Mouse (Mus musculus) hindbrain, embryonic 12.5 days (tissue): ENCODE measurements at regions not wholly inside any gene's neighbourhood (a gene's known extent, or its start where the extent isn't known, plus 50 kb on each side); places are given as distances from the start of the nearest gene placed in this dataset.

Experiments used
- ATAC-seq: fragments of 200-750 bp; cut with Nextera tagmentation; 2 replicates; pipeline ENCODE4 v1.8.0; 2017; ENCODE audit warnings: moderate TSS enrichment; ENCODE audit not compliant: low FRiP score
- H3K27ac ChIP-seq: fragments of 300-500 bp; sonication (generic); 2 replicates; pipeline ENCODE4 v1.5.1; 2016; ENCODE audit warnings: mild to moderate bottlenecking
- H3K27me3 ChIP-seq: fragments of 300-500 bp; sonication (generic); 2 replicates; pipeline ENCODE4 v1.6.1; 2016; ENCODE audit warnings: mild to moderate bottlenecking
- H3K36me3 ChIP-seq: fragments of 300-500 bp; sonication (generic); 2 replicates; pipeline ENCODE4 v1.6.1; 2016; ENCODE audit warnings: mild to moderate bottlenecking
- H3K4me1 ChIP-seq: fragments of 300-500 bp; sonication (generic); 2 replicates; pipeline ENCODE4 v1.6.1; 2016
- H3K4me2 ChIP-seq: fragments of 300-500 bp; sonication (generic); replicated peaks from 2 replicates; pipeline ENCODE4 v1.6.1; 2016; ENCODE audit warnings: mild to moderate bottlenecking
- H3K4me3 ChIP-seq: fragments of 300-500 bp; sonication (generic); 2 replicates; pipeline ENCODE4 v1.5.1; 2016; ENCODE audit warnings: mild to moderate bottlenecking
- H3K9ac ChIP-seq: fragments of 300-500 bp; sonication (generic); 2 replicates; pipeline ENCODE4 v1.6.1; 2016; ENCODE audit warnings: mild to moderate bottlenecking, moderate library complexity
- H3K9me3 ChIP-seq: fragments of 300-500 bp; sonication (generic); replicated peaks from 2 replicates; pipeline ENCODE4 v1.6.1; 2016; ENCODE audit warnings: mild to moderate bottlenecking
- WGBS: fragments of 180-500 bp; shearing (Covaris S2); methylation state at CpG from one replicate; pipeline ENCODE4 v1.1.7; 2016; 5-methylcytosine and 5-hydroxymethylcytosine counted together

GRCm38 (mm10) chr10:67383802-67384567, 98.9 kb upstream of the Nrbf2 start:
- no peaks in the 10 kb centered on the region for H3K4me1 ChIP-seq
- 86% methylated on average over 16 of the region's 16 CpGs for WGBS

GRCm38 (mm10) chr10:67384568-67384958, 99.5 kb upstream of the Nrbf2 start:
- no peaks in the 10 kb centered on the region for H3K4me1 ChIP-seq
- no peaks in the 10 kb centered on the region for H3K27me3 ChIP-seq
- no peak for ATAC-seq
- H3K4me2 ChIP-seq = no peak overlapping the region
- no peak overlapping the region for H3K27ac ChIP-seq
- 66% methylated on average over 4 of the region's 4 CpGs for WGBS
- H3K36me3 ChIP-seq = no peaks in the 10 kb centered on the region
- no peak overlapping the region for H3K9ac ChIP-seq
- no peak overlapping the region for H3K4me3 ChIP-seq
- H3K9me3 ChIP-seq = no peaks in the 10 kb centered on the region

More at GRCm38 (mm10) chr10:67383802-67384567, 98.9 kb upstream of the Nrbf2 start:
- ATAC-seq = no peak
- Histone ChIP-seq H3K4me3 (no peak overlapping the region), H3K4me2 (no peak overlapping the region), H3K27me3 (no peaks in the 10 kb centered on the region), H3K9ac (no peak overlapping the region), H3K36me3 (no peaks in the 10 kb centered on the region), H3K27ac (no peak overlapping the region), H3K9me3 (no peaks in the 10 kb centered on the region)

GRCm38 (mm10) chr10:67385966-67386365, 100.9 kb upstream of the Nrbf2 start:
- Histone ChIP-seq H3K9me3 (no peaks in the 10 kb centered on the region), H3K9ac (no peak overlapping the region), H3K4me1 (no peaks in the 10 kb centered on the region), H3K27ac (no peak overlapping the region), H3K36me3 (no peaks in the 10 kb centered on the region), H3K4me3 (no peak overlapping the region), H3K4me2 (no peak overlapping the region), H3K27me3 (no peaks in the 10 kb centered on the region)
- 84% methylated on average over 5 of the region's 5 CpGs for WGBS
- ATAC-seq = no peak

GRCm38 (mm10) chr10:67388755-67389154, 103.7 kb upstream of the Nrbf2 start:
- no peaks in the 10 kb centered on the region for H3K36me3 ChIP-seq
- H3K27me3 ChIP-seq = no peaks in the 10 kb centered on the region
- no peak for ATAC-seq
- peaks cover 7% of the 10 kb centered on the region; the same call in 1 of the 2 replicates for H3K4me1 ChIP-seq
- 65% methylated on average over 5 of the region's 6 CpGs for WGBS
- H3K9me3 ChIP-seq = no peaks in the 10 kb centered on the region
- no peak overlapping the region for H3K9ac ChIP-seq
- H3K4me3 ChIP-seq = no peak overlapping the region
- H3K27ac ChIP-seq = no peak overlapping the region
- H3K4me2 ChIP-seq = no peak overlapping the region

GRCm38 (mm10) chr10:67400434-67400833, 115.3 kb upstream of the Nrbf2 start:
- WGBS = 76% methylated on average over 5 of the region's 5 CpGs

GRCm38 (mm10) chr10:67401409-67401808, 116.3 kb upstream of the Nrbf2 start:
- 64% methylated on average over 6 of the region's 6 CpGs for WGBS
- no peaks in the 10 kb centered on the region for H3K27me3 ChIP-seq
- ATAC-seq = no peak

More at GRCm38 (mm10) chr10:67400434-67400833, 115.3 kb upstream of the Nrbf2 start:
- no peaks in the 10 kb centered on the region for H3K9me3 ChIP-seq
- H3K4me3 ChIP-seq = no peak overlapping the region
- no peaks in the 10 kb centered on the region for H3K27me3 ChIP-seq
- no peak overlapping the region for H3K27ac ChIP-seq
- no peak overlapping the region for H3K4me2 ChIP-seq
- H3K4me1 ChIP-seq = no peaks in the 10 kb centered on the region
- H3K9ac ChIP-seq = no peak overlapping the region
- no peaks in the 10 kb centered on the region for H3K36me3 ChIP-seq
- no peak for ATAC-seq

GRCm38 (mm10) chr10:67417529-67417928, 117.7 kb upstream of the Egr2 start:
- Histone ChIP-seq H3K4me3 (no peak overlapping the region), H3K9me3 (no peaks in the 10 kb centered on the region), H3K27ac (no peak overlapping the region), H3K4me2 (no peak overlapping the region), H3K9ac (no peak overlapping the region), H3K27me3 (no peaks in the 10 kb centered on the region), H3K4me1 (no peaks in the 10 kb centered on the region), H3K36me3 (no peaks in the 10 kb centered on the region)
- no peak for ATAC-seq
- 92% methylated on average over 8 of the region's 8 CpGs for WGBS

More at GRCm38 (mm10) chr10:67401409-67401808, 116.3 kb upstream of the Nrbf2 start:
- Histone ChIP-seq H3K4me1 (no peaks in the 10 kb centered on the region), H3K27ac (no peak overlapping the region), H3K4me3 (no peak overlapping the region), H3K36me3 (no peaks in the 10 kb centered on the region), H3K9me3 (no peaks in the 10 kb centered on the region), H3K9ac (no peak overlapping the region), H3K4me2 (no peak overlapping the region)

GRCm38 (mm10) chr10:67420761-67421160, 114.5 kb upstream of the Egr2 start:
- no peak overlapping the region for H3K4me3 ChIP-seq
- H3K4me1 ChIP-seq = no peaks in the 10 kb centered on the region
- no peak overlapping the region for H3K9ac ChIP-seq
- no peak overlapping the region for H3K4me2 ChIP-seq
- no peaks in the 10 kb centered on the region for H3K27me3 ChIP-seq
- no peak for ATAC-seq
- 88% methylated on average over 5 of the region's 5 CpGs for WGBS
- no peak overlapping the region for H3K27ac ChIP-seq
- H3K9me3 ChIP-seq = no peaks in the 10 kb centered on the region
- H3K36me3 ChIP-seq = no peaks in the 10 kb centered on the region

GRCm38 (mm10) chr10:67425407-67425806, 109.9 kb upstream of the Egr2 start:
- no peaks in the 10 kb centered on the region for H3K4me1 ChIP-seq
- over 99% methylated on average over 6 of the region's 6 CpGs for WGBS
- no peaks in the 10 kb centered on the region for H3K36me3 ChIP-seq
- no peaks in the 10 kb centered on the region for H3K9me3 ChIP-seq
- no peaks in the 10 kb centered on the region for H3K27me3 ChIP-seq
- ATAC-seq = no peak
- no peak overlapping the region for H3K27ac ChIP-seq
- H3K4me3 ChIP-seq = no peak overlapping the region
- H3K9ac ChIP-seq = no peak overlapping the region
- H3K4me2 ChIP-seq = no peak overlapping the region

GRCm38 (mm10) chr10:67427220-67427619, 108.1 kb upstream of the Egr2 start:
- Histone ChIP-seq H3K4me2 (no peak overlapping the region), H3K36me3 (no peaks in the 10 kb centered on the region), H3K4me3 (no peak overlapping the region), H3K9ac (no peak overlapping the region), H3K9me3 (no peaks in the 10 kb centered on the region), H3K4me1 (no peaks in the 10 kb centered on the region), H3K27ac (no peak overlapping the region), H3K27me3 (no peaks in the 10 kb centered on the region)
- WGBS = 23% methylated on average over 10 of the region's 10 CpGs
- no peak for ATAC-seq

GRCm38 (mm10) chr10:67430805-67431204, 104.5 kb upstream of the Egr2 start:
- Histone ChIP-seq H3K27me3 (no peaks in the 10 kb centered on the region), H3K27ac (no peak overlapping the region), H3K36me3 (no peaks in the 10 kb centered on the region), H3K4me1 (no peaks in the 10 kb centered on the region), H3K4me2 (no peak overlapping the region), H3K9me3 (no peaks in the 10 kb centered on the region), H3K9ac (no peak overlapping the region), H3K4me3 (no peak overlapping the region)
- no peak for ATAC-seq
- 93% methylated on average over 2 of the region's 2 CpGs for WGBS

- Histone ChIP-seq H3K4me2 (no peak overlapping the region), H3K27me3 (no peaks in the 10 kb centered on the region), H3K4me1 (no peaks in the 10 kb centered on the region), H3K9ac (no peak overlapping the region), H3K4me3 (no peak overlapping the region), H3K9me3 (no peaks in the 10 kb centered on the region), H3K36me3 (no peaks in the 10 kb centered on the region), H3K27ac (no peak overlapping the region)
- WGBS = 90% methylated on average over 15 of the region's 15 CpGs
- ATAC-seq = no peak
Observed at GRCm38 (mm10) chr10:67439042-67439635, 96.1 kb upstream of the Egr2 start.

- no peaks in the 10 kb centered on the region for H3K4me1 ChIP-seq
- H3K36me3 ChIP-seq = no peaks in the 10 kb centered on the region
- ATAC-seq = no peak
- no peaks in the 10 kb centered on the region for H3K27me3 ChIP-seq
- no peaks in the 10 kb centered on the region for H3K9me3 ChIP-seq
- no peak overlapping the region for H3K9ac ChIP-seq
- 90% methylated on average over 5 of the region's 5 CpGs for WGBS
- H3K27ac ChIP-seq = no peak overlapping the region
- no peak overlapping the region for H3K4me2 ChIP-seq
- no peak overlapping the region for H3K4me3 ChIP-seq
Observed at GRCm38 (mm10) chr10:67439844-67440243, 95.4 kb upstream of the Egr2 start.
